Mouse (Mus musculus) brain, embryonic 14.5 days (tissue): ENCODE measurements around the gene Plk2.

Experiments
- CTCF ChIP-seq: fragments of 200-500 bp; IDR thresholded peaks from 2 replicates; pipeline ENCODE4 v1.5.1; 2012; ENCODE audit warnings: inconsistent platforms, mild to moderate bottlenecking, moderate library complexity, borderline replicate concordance; ENCODE audit not compliant: insufficient read depth, insufficient read length; ENCODE audit errors: extremely low read depth
- POLR2A ChIP-seq: fragments of 200-500 bp; IDR thresholded peaks from 2 replicates; pipeline ENCODE4 v1.6.1; 2012; ENCODE audit warnings: mild to moderate bottlenecking, inconsistent platforms, borderline replicate concordance; ENCODE audit not compliant: poor library complexity, insufficient read depth, insufficient read length, severe bottlenecking; ENCODE audit errors: extremely low read depth

GRCm38 (mm10) chr13:110444894-110445293, 50.0 kb downstream of the Plk2 start:
- no peak for TF ChIP-seq CTCF
- no peak for TF ChIP-seq POLR2A
